Mouse (Mus musculus): ENCODE results near the gene Chrna3.

DNA sequence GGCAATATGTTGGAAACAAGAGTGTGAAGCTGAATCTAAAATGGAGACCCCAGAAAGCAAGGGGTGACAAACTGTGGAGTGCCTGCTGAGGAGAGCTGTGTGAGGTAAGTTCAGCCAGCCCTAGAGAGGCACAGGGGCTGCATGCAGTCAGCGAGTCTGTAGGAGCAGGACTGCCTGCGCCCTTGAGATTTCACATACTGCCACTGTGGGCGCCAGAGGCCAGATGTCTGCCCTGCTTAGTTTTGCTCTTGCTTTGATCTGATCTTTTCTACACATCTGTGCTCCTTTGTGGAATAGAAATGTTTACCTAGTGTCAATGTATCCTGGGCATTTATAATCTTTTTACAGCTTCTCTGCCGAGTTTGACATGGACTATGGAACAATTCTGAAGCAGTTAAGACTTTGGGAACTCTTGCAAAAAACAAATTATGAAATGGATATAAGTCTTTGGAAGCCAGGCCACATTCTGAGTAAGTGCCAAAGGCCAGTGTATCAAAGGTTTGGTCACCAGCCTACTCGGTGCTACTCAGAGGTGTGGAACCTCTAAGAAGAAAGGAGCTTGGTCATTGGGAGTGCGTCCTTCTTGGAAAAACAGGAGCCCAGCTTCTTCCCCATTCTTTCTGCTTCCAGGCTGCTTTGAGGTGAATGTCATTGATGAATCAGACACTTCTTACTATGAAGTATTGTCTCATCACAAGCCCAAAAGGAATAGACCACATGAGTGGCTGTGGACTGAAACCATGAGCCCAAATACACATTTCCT is 15.6 kb downstream of the Chrna3 start:
- TF ChIP-seq CTCF (IDR thresholded peaks at IDR 0.05; ENCODE audit: borderline replicate concordance, control insufficient read depth, extremely low read depth, insufficient read depth, low read length, poor library complexity) (no peak), POLR2A (IDR thresholded peaks at IDR 0.05; ENCODE audit: control insufficient read depth, extremely low read depth, insufficient read depth, low read length, poor library complexity) (no peak)

Data from thymus, adult 2 months (tissue).